Mouse (Mus musculus): ENCODE results near the gene Tmem179b.
A peak's percentile ranks its signal among the peaks of the same experiment; 100 is the strongest.

Tmem179b gene

GRCm38 (mm10) chr19:8774086-8774835 lies at the start of gene Tmem179b:
TSS of gene Tmem179b (minus strand) at chr19:8774467.
- peak; percentile 96 for DNase-seq (ENCODE audit: low read depth, low spot score)

GRCm38 (mm10) chr19:8822696-8823095 lies 48.4 kb upstream of the Tmem179b start:
- DNase-seq (ENCODE audit: low read depth, low spot score): no peak

GRCm38 (mm10) chr19:8821146-8821545 lies 46.9 kb upstream of the Tmem179b start:
- no peak for DNase-seq (ENCODE audit: low read depth, low spot score)

- DNase-seq (ENCODE audit: low read depth, low spot score): no peak
Measured at GRCm38 (mm10) chr19:8820424-8820956, 46.2 kb upstream of the Tmem179b start.

GRCm38 (mm10) chr19:8819596-8820423 lies 45.5 kb upstream of the Tmem179b start, which contains the start of gene Hnrnpul2:
TSS of gene Hnrnpul2 (plus strand) at chr19:8820010.
- peak; percentile 100 for DNase-seq (ENCODE audit: low read depth, low spot score)

GRCm38 (mm10) chr19:8818801-8819595 lies 44.7 kb upstream of the Tmem179b start, which contains the start of gene Ttc9c:
TSS of gene Ttc9c (minus strand) at chr19:8819333.
- peak; percentile 97 for DNase-seq (ENCODE audit: low read depth, low spot score)

- DNase-seq (ENCODE audit: low read depth, low spot score): no peak
Measured at GRCm38 (mm10) chr19:8818301-8818798, 44.1 kb upstream of the Tmem179b start.

GRCm38 (mm10) chr19:8817001-8817400 lies 42.7 kb upstream of the Tmem179b start:
- no peak for DNase-seq (ENCODE audit: low read depth, low spot score)

GRCm38 (mm10) chr19:8815812-8816211 lies 41.5 kb upstream of the Tmem179b start:
- DNase-seq (ENCODE audit: low read depth, low spot score): no peak

- no peak for DNase-seq (ENCODE audit: low read depth, low spot score)
Measured at GRCm38 (mm10) chr19:8806810-8807209, 32.5 kb upstream of the Tmem179b start.

- peak; percentile 11 for DNase-seq (ENCODE audit: low read depth, low spot score)
Measured at GRCm38 (mm10) chr19:8803879-8804660, 29.8 kb upstream of the Tmem179b start.

- no peak for DNase-seq (ENCODE audit: low read depth, low spot score)
Measured at GRCm38 (mm10) chr19:8803204-8803780, 29.0 kb upstream of the Tmem179b start.

- DNase-seq (ENCODE audit: low read depth, low spot score): peak; percentile 97
Measured at GRCm38 (mm10) chr19:8802130-8802821, 28.0 kb upstream of the Tmem179b start, which contains the start of gene Zbtb3. TSS of gene Zbtb3 (plus strand) at chr19:8802555.

- DNase-seq (ENCODE audit: low read depth, low spot score): peak; percentile 30
Measured at GRCm38 (mm10) chr19:8798947-8799315, 24.7 kb upstream of the Tmem179b start.

- peak; percentile 95 for DNase-seq (ENCODE audit: low read depth, low spot score)
Measured at GRCm38 (mm10) chr19:8798264-8798946, 24.1 kb upstream of the Tmem179b start, which contains the start of gene Polr2g. TSS of gene Polr2g (minus strand) at chr19:8798577.

- no peak for DNase-seq (ENCODE audit: low read depth, low spot score)
Measured at GRCm38 (mm10) chr19:8790171-8790570, 15.9 kb upstream of the Tmem179b start.

GRCm38 (mm10) chr19:8789171-8789570 lies 14.9 kb upstream of the Tmem179b start:
- no peak for DNase-seq (ENCODE audit: low read depth, low spot score)

GRCm38 (mm10) chr19:8788521-8788920 lies 14.3 kb upstream of the Tmem179b start:
- DNase-seq (ENCODE audit: low read depth, low spot score): no peak

Data from CD4-positive helper T cell, adult 2 months (primary cell).